Mouse (Mus musculus): ENCODE results near the gene Hipk1. TPM values are rescaled to one million over a fixed set of nuclear protein-coding genes. Genes with fewer than 3 reads are reported as not detected.
"Not testable (repeated sequence)": the region's sequence is repeated elsewhere in the genome, so short reads cannot be mapped to it uniquely, and the experiment has no call there.

Gene Hipk1
- polyA plus RNA-seq, 1 experiment from 2014 or later, result 8.9 TPM

DNA sequence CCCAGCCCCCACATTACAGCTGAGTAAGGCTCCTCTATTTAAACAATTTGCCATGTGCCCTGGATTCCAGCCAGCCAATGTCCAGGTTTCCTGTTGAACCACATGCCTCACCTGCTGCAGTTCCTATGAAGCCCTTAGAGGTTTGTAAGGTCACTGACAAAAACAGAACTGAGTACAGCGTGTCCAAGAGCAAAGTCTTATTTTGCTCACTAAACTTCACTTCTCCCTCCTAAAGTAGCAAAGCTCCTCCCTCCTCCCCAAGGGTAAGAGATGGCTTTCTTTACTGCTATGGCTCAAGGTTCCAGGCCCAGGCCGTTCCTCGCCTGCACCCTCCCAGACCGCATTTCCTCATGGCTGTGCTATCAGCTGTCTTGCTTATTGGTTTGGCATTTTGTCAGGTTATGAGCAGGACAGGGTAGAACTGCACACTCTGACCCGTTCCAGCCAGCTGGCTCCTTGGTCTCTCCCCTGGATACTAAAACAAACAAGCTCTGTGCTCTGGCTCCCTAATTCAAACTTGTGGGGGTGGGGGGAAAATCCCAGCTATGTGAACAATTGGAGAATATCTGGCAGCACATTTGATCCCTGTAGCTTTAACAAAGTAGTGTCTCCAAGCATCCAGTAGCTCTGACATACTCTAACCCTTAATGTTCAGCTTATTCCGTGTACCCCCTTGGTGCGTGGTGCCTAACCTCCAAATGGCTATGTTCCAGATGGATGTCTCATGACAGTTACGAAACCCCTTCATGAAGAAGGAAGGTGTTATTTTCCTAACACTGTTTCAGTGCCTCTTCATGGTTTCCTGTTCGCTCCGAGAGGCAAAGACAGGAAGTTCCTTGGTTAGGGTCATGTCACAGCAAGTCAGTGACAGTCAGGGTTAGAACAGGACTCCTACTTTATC is 10.5 kb upstream of the Hipk1 start:
- Histone ChIP-seq H3K4me2 (ENCODE audit: low read length) (no peak overlapping the region), H3K4me1 (ENCODE audit: control insufficient read depth, insufficient read depth, low read depth, low read length) (no peaks in the 10 kb centered on the region), H3K4me3 (ENCODE audit: low read length) (no peak overlapping the region), H3K27me3 (replicated peaks; ENCODE audit: control insufficient read depth, insufficient read depth, low read length) (no peaks in the 10 kb centered on the region), H3K36me3 (ENCODE audit: control insufficient read depth, insufficient read depth, low read length) (peaks cover 12% of the 10 kb centered on the region), H3K9ac (ENCODE audit: low read depth, low read length) (no peak overlapping the region), H3K9me3 (ENCODE audit: control insufficient read depth, low read length) (no peaks in the 10 kb centered on the region), H3K27ac (ENCODE audit: low read depth, low read length) (peak overlapping the region; percentile 40)
- WGBS, result 73% methylated on average over 10 of the region's 10 CpGs
- peak; percentile 76; the same call in 1 of the 2 replicates for ATAC-seq

DNA sequence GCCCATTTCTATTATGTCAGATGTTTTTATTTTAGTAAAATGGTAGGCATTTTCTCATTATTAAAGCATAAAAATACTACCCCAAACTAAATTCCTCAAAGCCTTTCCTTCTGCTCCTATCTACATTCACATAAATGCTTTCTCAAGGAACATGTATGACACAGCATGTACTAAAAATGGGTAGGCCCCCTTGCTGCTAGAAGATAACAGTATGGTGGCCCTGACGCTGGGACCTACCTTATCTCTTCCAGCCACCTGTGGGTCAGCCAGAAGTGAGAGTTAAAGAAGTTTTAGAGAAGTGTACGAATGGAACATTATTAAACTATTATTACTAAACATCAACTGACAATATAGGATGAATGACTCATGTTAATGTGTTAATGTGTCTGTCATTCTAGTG is 8.1 kb upstream of the Hipk1 start:
- Histone ChIP-seq H3K9ac (ENCODE audit: low read depth, low read length) (no peak overlapping the region), H3K36me3 (ENCODE audit: control insufficient read depth, insufficient read depth, low read length) (peaks cover 12% of the 10 kb centered on the region), H3K27ac (ENCODE audit: low read depth, low read length) (no peak overlapping the region), H3K9me3 (ENCODE audit: control insufficient read depth, low read length) (no peaks in the 10 kb centered on the region), H3K4me3 (ENCODE audit: low read length) (no peak overlapping the region), H3K4me1 (ENCODE audit: control insufficient read depth, insufficient read depth, low read depth, low read length) (no peaks in the 10 kb centered on the region), H3K27me3 (replicated peaks; ENCODE audit: control insufficient read depth, insufficient read depth, low read length) (no peaks in the 10 kb centered on the region), H3K4me2 (ENCODE audit: low read length) (no peak overlapping the region)
- 89% methylated on average over 2 of the region's 2 CpGs for WGBS
- ATAC-seq, result no peak

GRCm38 (mm10) chr3:103796389-103796788 is 5.0 kb upstream of the Hipk1 start:
- no peak overlapping the region for H3K9ac ChIP-seq (ENCODE audit: low read depth, low read length)
- no peaks in the 10 kb centered on the region for H3K36me3 ChIP-seq (ENCODE audit: control insufficient read depth, insufficient read depth, low read length)
- no peak overlapping the region for H3K27ac ChIP-seq (ENCODE audit: low read depth, low read length)
- 68% methylated on average over 2 of the region's 2 CpGs for WGBS
- no peaks in the 10 kb centered on the region for H3K27me3 ChIP-seq (replicated peaks; ENCODE audit: control insufficient read depth, insufficient read depth, low read length)
- ATAC-seq, result no peak
- H3K4me3 ChIP-seq (ENCODE audit: low read length), result no peak overlapping the region
- 0 out of 2 replicates have a peak, but pooled peaks cover 3% of the 10 kb centered on the region for H3K4me1 ChIP-seq (ENCODE audit: control insufficient read depth, insufficient read depth, low read depth, low read length)
- H3K4me2 ChIP-seq (ENCODE audit: low read length), result no peak overlapping the region
- no peaks in the 10 kb centered on the region for H3K9me3 ChIP-seq (ENCODE audit: control insufficient read depth, low read length)

DNA sequence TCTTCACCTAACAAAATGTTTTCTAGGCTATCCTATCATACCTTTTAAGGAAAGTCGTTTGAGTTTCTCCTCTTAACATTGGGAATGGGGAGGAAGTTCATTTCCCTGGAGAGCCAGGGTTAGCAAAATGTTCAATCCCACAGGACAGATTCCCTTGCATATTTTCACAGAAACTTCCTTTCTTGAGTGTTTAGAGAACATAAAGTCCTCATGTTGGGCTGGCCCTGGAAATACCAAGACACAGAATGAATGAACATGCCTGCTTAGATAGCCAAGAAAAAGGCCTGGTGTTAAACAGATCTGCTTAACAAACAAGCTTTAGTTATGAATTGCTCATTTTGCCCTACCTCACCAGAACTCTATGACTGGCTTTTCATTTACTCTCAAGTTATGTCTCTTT is 1.2 kb upstream of the Hipk1 start:
- H3K27ac ChIP-seq (ENCODE audit: low read depth, low read length), result no peak overlapping the region
- H3K4me3 ChIP-seq (ENCODE audit: low read length), result no peak overlapping the region
- H3K4me2 ChIP-seq (ENCODE audit: low read length), result no peak overlapping the region
- no peaks in the 10 kb centered on the region for H3K36me3 ChIP-seq (ENCODE audit: control insufficient read depth, insufficient read depth, low read length)
- ATAC-seq, result no peak
- H3K4me1 ChIP-seq (ENCODE audit: control insufficient read depth, insufficient read depth, low read depth, low read length), result peaks cover 16% of the 10 kb centered on the region
- H3K27me3 ChIP-seq (replicated peaks; ENCODE audit: control insufficient read depth, insufficient read depth, low read length), result no peaks in the 10 kb centered on the region
- no peak overlapping the region for H3K9ac ChIP-seq (ENCODE audit: low read depth, low read length)
- no peaks in the 10 kb centered on the region for H3K9me3 ChIP-seq (ENCODE audit: control insufficient read depth, low read length)
- 82% methylated on average over 1 of the region's 1 CpGs for WGBS

DNA sequence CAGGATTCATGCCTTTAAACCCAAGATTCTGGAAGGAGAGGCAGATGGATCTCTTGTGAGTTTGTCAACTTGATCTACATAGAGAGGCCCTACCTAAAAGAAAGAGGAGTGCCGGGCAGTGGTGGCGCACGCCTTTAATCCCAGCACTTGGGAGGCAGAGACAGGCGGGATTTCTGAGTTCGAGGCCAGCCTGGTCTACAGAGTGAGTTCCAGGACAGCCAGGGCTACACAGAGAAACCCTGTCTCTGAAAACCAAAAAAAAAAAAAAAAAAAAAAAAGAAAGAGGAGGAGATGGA is 696 bp upstream of the Hipk1 start:
- not testable (repeated sequence) for H3K36me3 ChIP-seq (ENCODE audit: control insufficient read depth, insufficient read depth, low read length); H3K4me3 ChIP-seq (ENCODE audit: low read length); ATAC-seq; H3K9ac ChIP-seq (ENCODE audit: low read depth, low read length); H3K9me3 ChIP-seq (ENCODE audit: control insufficient read depth, low read length); H3K27me3 ChIP-seq (replicated peaks; ENCODE audit: control insufficient read depth, insufficient read depth, low read length)
- Histone ChIP-seq H3K4me2 (ENCODE audit: low read length) (peak overlapping the region; percentile 66; the same call in 1 of the 2 replicates), H3K27ac (ENCODE audit: low read depth, low read length) (peak overlapping the region; percentile 94; the same call in 1 of the 2 replicates), H3K4me1 (ENCODE audit: control insufficient read depth, insufficient read depth, low read depth, low read length) (peaks cover 16% of the 10 kb centered on the region)
- WGBS, result 85% methylated on average over 5 of the region's 5 CpGs

- Histone ChIP-seq H3K27ac (ENCODE audit: low read depth, low read length) (peak overlapping the region; percentile 94), H3K4me3 (ENCODE audit: low read length) (peak overlapping the region; percentile 85), H3K9ac (ENCODE audit: low read depth, low read length) (peak overlapping the region; percentile 99), H3K36me3 (ENCODE audit: control insufficient read depth, insufficient read depth, low read length) (no peaks in the 10 kb centered on the region), H3K9me3 (ENCODE audit: control insufficient read depth, low read length) (no peaks in the 10 kb centered on the region), H3K4me1 (ENCODE audit: control insufficient read depth, insufficient read depth, low read depth, low read length) (peaks cover 18% of the 10 kb centered on the region), H3K27me3 (replicated peaks; ENCODE audit: control insufficient read depth, insufficient read depth, low read length) (no peaks in the 10 kb centered on the region), H3K4me2 (ENCODE audit: low read length) (peak overlapping the region; percentile 69)
- ATAC-seq, result peak; percentile 84
- under 1% methylated on average over 31 of the region's 61 CpGs for WGBS
Observed at GRCm38 (mm10) chr3:103790346-103791145, 817 bp downstream of the Hipk1 start.

GRCm38 (mm10) chr3:103789891-103790345 is 1.4 kb downstream of the Hipk1 start:
- Histone ChIP-seq H3K9me3 (ENCODE audit: control insufficient read depth, low read length) (no peaks in the 10 kb centered on the region), H3K9ac (ENCODE audit: low read depth, low read length) (peak overlapping the region; percentile 99; the same call in 1 of the 2 replicates), H3K27ac (ENCODE audit: low read depth, low read length) (peak overlapping the region; percentile 50; the same call in 1 of the 2 replicates), H3K4me3 (ENCODE audit: low read length) (peak overlapping the region; percentile 85), H3K4me2 (ENCODE audit: low read length) (peak overlapping the region; percentile 69), H3K27me3 (replicated peaks; ENCODE audit: control insufficient read depth, insufficient read depth, low read length) (no peaks in the 10 kb centered on the region), H3K36me3 (ENCODE audit: control insufficient read depth, insufficient read depth, low read length) (no peaks in the 10 kb centered on the region), H3K4me1 (ENCODE audit: control insufficient read depth, insufficient read depth, low read depth, low read length) (peaks cover 18% of the 10 kb centered on the region)
- no peak for ATAC-seq
- WGBS, result under 1% methylated on average over 14 of the region's 14 CpGs

DNA sequence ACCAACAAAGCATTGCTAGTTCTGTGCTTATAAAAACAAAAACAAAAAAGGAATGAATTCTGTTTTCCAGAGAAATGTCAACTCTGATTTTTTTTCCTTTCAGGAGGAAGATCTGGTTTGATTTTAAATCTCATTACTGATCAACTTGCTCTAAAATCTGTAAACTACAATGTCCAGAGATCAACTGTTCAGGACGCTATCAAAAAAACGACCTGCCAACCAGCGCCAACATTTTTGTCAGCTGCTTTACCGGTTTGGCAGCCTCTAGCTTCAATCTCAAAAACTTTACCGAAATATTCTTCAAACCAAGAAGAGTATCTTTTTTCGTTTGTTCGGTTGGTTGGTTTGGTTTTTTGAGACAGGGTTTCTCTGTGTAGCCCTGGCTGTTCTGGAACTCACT is 2.3 kb downstream of the Hipk1 start:
- no peak overlapping the region for H3K9ac ChIP-seq (ENCODE audit: low read depth, low read length)
- H3K9me3 ChIP-seq (ENCODE audit: control insufficient read depth, low read length), result no peaks in the 10 kb centered on the region
- no peaks in the 10 kb centered on the region for H3K36me3 ChIP-seq (ENCODE audit: control insufficient read depth, insufficient read depth, low read length)
- ATAC-seq, result no peak
- 84% methylated on average over 7 of the region's 7 CpGs for WGBS
- H3K27me3 ChIP-seq (replicated peaks; ENCODE audit: control insufficient read depth, insufficient read depth, low read length), result no peaks in the 10 kb centered on the region
- peaks cover 18% of the 10 kb centered on the region for H3K4me1 ChIP-seq (ENCODE audit: control insufficient read depth, insufficient read depth, low read depth, low read length)
- peak overlapping the region; percentile 69 for H3K4me2 ChIP-seq (ENCODE audit: low read length)
- H3K4me3 ChIP-seq (ENCODE audit: low read length), result no peak overlapping the region
- H3K27ac ChIP-seq (ENCODE audit: low read depth, low read length), result no peak overlapping the region

DNA sequence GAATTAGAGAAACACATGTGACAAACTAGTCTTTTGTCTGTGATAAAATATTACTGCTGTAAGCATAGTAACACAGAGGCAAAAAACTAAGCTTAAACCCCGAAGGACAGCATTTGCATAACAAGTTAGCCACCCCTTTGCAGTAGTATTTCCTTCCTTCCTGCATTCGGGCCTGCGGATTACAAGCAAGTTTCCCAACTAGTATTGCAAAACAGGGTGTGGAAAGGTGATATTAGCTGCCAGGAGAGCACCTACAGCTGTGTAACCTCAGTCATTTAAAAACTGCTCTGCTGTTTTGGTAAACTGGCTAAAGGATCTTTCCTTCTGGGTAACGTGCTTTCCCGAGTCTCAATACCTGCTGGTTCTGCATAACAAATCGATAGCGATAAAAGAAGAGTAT is 4.1 kb downstream of the Hipk1 start:
- Histone ChIP-seq H3K27me3 (replicated peaks; ENCODE audit: control insufficient read depth, insufficient read depth, low read length) (no peaks in the 10 kb centered on the region), H3K27ac (ENCODE audit: low read depth, low read length) (no peak overlapping the region), H3K4me2 (ENCODE audit: low read length) (no peak overlapping the region), H3K9me3 (ENCODE audit: control insufficient read depth, low read length) (no peaks in the 10 kb centered on the region), H3K9ac (ENCODE audit: low read depth, low read length) (no peak overlapping the region), H3K36me3 (ENCODE audit: control insufficient read depth, insufficient read depth, low read length) (no peaks in the 10 kb centered on the region), H3K4me3 (ENCODE audit: low read length) (no peak overlapping the region), H3K4me1 (ENCODE audit: control insufficient read depth, insufficient read depth, low read depth, low read length) (peaks cover 18% of the 10 kb centered on the region)
- no peak for ATAC-seq
- WGBS, result 59% methylated on average over 7 of the region's 7 CpGs
